Mouse (Mus musculus) telencephalon, adult 2 months (tissue): ENCODE results near the gene Gm20388.
"Not testable (repeated sequence)": the region's sequence is repeated elsewhere in the genome, so short reads cannot be mapped to it uniquely, and the experiment has no call there.

Experiments used
- DNase-seq: peaks from one replicate; pipeline ENCODE4 v3.0.0-alpha.2; 2011; ENCODE audit warnings: low read depth, low spot score

The Gm20388 gene

DNA sequence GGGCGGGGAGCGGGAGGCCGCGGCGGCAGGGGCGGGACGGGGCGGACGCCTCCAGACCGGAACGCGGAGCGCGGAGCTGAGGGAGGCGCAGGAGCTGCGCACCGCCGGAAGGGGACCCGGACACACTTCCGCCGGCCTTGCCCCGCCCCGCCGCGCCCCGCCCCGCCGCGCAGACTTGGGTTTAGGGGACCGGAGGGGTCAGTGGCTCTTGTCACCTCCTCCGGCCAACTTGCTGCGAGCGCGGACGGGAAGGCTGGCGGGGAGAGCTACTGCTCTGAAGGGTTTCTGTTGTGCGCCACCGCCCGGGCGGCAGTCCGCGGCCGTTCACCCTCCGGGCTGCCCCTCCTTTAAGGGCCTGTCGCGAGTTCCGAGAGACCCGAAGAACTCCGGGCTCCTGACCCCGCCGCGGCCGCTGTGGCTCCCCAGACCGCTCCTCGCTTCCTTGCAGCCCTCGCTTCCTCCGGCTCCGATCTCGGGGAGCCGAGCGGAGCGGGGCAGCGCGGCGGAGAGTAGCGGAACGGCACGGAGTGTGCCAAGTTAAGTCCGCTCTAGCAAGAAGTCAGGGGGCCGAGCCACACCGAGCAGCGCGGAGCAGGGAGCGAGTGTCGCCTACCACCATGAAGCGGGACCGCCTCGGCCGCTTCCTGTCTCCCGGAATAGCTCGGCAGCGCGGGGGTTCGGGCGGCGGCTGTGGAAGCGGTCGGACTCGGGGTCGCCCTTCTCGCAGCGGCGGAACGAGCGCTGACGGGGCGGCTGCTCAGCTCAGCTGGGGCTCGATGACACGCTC, 3343.7 kb downstream of the Gm20388 start, which contains the start of the genes Zfp276 and Vps9d1:
Gene Zfp276, plus strand, starts transcription at position 97 of the 787 bp plus-strand sequence.
Gene Vps9d1, minus strand, starts transcription at position 250 of the 787 bp plus-strand sequence.
- DNase-seq = no peak

DNA sequence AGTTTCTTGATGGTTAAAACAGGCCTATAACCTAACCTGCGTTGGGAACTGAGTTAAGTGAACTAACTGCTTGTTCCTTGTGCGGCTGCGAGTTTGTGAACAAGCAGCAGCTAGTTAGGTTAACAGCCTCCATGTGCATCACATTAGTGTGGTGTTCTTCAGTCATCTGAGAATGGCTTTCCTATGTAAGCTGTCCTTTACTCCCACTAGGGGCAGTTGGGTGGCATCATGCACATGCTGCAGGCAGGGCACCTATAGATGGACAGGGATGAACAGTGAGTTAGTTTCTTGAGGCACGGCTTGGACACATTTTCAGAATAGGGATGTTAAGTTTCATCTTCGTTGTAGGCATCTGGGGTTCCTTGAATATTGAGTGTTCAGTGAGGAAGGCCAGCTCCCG, 3344.5 kb downstream of the Gm20388 start:
- no peak for DNase-seq

DNA sequence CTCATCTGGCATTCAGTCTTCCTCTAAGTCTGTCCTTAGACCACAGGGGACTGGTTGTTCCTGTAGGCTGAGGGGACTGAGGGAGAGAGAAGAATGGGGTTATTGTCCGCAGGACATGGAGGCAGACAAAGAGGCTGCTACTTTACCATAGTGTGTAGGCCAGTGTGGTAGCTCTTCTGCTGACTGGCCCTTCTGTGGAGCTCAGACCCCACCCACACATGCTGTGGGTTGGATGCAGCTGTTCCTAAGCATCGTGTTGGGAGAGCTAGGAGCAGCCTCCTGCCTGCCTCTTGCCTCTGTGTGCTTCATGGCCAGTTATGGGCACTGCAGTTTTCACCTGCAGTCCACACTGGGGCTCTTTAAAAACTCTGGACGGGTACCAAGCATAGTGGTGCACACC, 3346.5 kb downstream of the Gm20388 start:
- DNase-seq = peak; percentile 86

DNA sequence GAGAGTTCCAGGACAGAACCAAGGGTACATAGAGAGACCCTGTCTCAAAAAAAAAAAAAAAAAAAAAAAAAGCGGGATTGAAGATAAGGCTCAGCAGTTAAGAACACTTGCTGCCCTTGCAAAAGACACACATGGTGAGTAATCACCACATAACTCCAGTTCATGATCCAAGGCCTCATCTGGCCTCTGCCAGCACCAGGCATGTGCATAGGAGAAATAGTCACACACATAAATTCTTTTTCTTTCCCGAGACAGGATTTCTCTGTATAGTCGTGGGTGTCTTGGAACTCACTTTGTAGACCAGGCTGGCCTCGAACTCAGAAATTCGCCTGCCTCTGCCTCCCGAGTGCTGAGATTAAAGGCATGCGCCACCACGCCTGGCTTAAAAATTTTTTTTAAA, 3347.0 kb downstream of the Gm20388 start:
- DNase-seq = not testable (repeated sequence)

DNA sequence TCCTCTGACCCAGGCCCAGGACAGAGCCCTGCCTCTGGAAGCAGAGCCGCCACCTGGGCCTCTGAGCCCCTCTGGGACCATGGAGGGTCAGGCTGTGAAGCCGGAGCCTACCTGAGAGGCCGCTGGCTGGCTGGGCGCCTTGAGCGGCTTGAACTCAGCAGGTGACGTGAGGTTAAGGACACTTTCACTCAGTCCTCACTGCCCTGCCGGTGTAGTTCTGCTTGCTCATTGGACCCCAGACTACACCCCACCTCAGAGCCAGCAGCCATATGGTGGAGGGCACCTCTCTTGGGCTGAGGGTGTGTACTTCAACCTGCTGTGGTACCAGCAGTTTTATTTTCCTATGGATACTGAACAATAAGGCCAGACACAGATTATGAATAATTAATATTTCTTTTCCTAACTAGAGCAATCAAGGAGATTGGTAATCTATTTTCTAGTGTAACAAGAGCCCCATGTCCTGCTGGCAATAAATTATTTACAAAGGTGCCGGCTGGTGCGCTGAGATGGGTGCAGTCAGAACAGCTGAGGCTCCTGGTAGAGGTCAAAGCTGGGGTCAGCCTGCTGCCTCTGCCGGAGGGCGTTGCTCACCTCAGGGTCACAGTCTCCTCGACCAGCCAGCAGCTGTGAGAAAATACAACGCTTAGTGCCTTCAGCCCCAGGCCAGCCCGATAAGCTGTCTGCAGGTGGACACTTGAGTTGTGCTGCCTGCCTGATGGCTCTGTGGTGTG, 3357.4 kb downstream of the Gm20388 start:
- no peak for DNase-seq

- no peak for DNase-seq
Observed at GRCm38 (mm10) chr8:123271147-123271546, 3360.5 kb downstream of the Gm20388 start.

DNA sequence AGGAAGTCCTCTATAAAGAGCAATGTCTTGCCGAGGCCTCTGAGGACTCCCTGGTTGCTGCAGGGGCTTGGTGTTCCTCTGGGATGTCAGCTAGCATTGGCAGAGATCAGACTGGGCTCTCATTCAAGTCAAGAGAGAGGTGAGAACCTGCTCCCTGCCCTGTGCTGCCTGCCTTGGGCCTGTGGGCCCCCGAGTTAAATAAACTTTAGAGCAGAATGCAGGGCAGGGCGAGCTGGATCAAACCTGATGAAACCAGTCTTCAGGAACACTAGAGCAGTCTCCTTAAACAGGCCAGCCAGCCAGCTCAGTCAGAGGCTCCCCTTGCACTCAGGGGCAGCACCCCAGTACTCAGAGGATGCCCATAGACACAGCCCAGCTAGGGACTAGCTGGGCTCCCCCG, 3361.3 kb downstream of the Gm20388 start:
- no peak for DNase-seq

DNA sequence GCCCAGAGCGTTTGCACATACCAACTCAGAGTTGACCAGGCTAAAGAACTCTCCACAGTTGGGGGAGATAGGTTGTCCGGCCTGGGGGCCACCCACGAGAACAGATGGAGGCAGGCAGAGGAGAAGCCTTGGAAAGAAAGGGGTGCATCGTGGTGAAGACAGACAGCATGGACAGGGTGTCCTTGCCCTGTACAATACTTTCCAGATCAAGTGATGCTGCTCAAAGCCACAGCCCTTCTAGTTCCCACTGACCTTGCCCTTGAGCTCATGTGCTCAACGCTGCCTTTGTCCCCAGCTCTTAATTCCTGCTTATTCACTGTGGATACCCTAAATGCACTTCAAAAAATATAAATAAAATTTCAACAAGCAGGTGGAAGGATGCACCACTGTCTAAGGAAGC, 3363.8 kb downstream of the Gm20388 start:
- no peak for DNase-seq

DNA sequence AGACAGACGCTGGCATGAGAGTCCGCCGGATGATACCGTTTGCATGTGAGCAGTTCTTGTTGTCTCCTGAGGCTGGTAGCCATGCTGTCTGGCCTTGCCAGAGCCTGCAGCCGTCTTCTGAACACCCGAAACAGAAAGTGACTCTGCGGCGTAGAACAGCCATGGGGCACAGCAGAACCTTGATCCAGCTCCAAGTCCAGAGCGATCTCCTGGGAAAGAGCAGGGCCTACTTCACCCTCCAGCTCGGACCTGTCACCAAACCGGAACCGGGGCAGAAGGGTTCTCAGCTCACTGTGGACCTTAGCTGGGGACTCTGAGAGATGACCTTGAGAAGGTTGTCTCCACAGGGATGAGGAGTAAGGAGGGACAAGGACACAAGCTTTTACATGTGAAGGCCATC, 3364.5 kb downstream of the Gm20388 start:
- DNase-seq = no peak

GRCm38 (mm10) chr8:123278445-123278844, 3367.8 kb downstream of the Gm20388 start:
- DNase-seq = no peak

- DNase-seq = no peak
Observed at GRCm38 (mm10) chr8:123279828-123280227, 3369.2 kb downstream of the Gm20388 start.

- no peak for DNase-seq
Observed at GRCm38 (mm10) chr8:123280302-123281094, 3369.9 kb downstream of the Gm20388 start.

DNA sequence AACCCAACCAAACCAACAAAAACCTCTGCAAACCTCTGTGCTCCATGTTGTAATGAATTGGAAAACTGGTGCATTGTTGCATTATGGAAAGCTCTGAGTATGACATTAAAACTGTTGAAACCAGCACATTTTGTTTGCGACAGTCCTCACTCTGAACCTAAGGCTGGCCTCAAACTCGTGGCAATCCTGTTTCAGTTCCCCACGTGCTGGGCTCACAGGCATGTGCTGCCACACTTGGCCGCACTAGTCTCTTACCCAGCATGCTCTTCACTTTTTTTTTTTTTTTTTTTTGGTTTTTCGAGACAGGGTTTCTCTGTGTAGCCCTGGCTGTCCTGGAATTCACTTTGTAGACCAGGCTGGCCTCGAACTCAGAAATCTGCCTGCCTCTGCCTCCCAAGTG, 3372.4 kb downstream of the Gm20388 start:
- not testable (repeated sequence) for DNase-seq

- DNase-seq = no peak
Observed at GRCm38 (mm10) chr8:123283991-123284390, 3373.3 kb downstream of the Gm20388 start.

DNA sequence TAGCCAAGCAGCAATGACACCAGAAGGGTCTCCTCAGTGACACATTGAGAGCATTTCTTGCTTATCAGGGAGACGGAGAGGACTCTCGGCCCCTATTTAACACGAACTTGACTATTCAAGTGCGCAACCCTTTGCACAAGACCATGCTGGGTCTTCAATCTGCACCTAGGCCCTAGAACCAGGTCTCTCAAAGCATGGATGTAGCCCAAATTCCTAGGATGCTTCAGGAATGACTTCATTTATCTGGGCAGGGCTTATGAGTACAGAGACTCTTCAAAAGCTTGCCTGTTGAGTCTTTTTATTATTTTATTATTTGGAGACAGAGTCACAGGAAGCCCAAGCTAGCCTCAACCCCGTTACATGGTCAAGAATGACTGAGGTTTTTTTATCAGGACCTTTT, 3373.9 kb downstream of the Gm20388 start:
- no peak for DNase-seq

DNA sequence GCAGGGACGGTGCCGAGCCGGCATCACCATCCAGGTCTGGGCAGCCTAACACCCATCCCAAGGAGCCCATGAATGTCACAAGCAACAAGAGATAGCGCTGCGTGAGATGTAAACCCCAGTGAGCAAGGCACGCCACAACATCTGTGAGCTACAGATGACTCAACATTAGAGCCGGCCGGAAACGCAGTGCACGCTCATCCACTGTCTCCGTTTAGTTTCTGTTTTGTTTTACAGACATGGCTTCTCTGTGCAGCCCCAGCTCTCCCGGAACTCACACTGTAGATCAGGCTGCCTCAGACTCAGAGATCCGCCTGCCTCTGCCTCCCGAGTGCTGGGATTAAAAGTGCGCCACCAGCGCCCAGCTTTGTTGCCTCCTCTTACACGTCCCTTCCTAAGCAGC, 3376.7 kb downstream of the Gm20388 start:
- DNase-seq = no peak

GRCm38 (mm10) chr8:123290166-123290565, 3379.5 kb downstream of the Gm20388 start:
- no peak for DNase-seq

DNA sequence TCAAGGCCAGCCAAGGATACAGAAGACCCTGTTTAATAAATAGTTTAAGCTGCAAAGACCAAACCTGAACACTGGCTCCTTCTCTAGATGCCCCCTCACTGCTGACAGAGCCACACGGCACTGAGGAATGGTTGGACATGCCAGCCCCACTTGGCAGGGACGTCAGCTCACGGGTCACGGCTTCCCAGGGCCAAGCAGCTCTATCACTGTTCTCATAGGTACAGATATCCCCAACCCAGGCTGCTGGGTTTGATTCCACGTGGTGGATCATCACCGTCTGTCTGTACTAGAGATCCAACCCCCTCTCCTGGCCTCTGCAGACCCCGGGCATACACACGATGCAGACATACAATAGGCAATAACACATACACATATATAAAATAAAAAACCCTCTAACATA, 3380.0 kb downstream of the Gm20388 start:
- no peak for DNase-seq

GRCm38 (mm10) chr8:123291716-123292115, 3381.1 kb downstream of the Gm20388 start:
- DNase-seq = no peak

DNA sequence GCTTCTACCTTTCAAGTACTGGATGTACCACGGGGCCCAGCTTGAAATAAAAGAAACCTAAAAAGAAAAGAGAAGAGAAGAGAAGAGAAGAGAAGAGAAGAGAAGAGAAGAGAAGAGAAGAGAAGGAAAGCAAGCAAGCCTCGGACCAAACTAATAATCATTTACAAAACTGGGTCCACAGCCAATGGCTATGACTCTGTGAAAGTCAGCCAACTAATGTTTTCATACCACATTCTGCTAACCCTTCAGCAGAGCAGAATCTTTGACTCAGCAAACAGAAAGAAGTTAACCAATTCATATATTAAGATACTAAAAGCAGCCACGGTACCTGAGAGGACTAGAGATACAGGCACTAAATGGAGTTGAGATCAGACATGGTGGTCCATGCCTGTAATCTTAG, 3381.6 kb downstream of the Gm20388 start:
- no peak for DNase-seq

GRCm38 (mm10) chr8:123292785-123293184, 3382.1 kb downstream of the Gm20388 start:
- no peak for DNase-seq

DNA sequence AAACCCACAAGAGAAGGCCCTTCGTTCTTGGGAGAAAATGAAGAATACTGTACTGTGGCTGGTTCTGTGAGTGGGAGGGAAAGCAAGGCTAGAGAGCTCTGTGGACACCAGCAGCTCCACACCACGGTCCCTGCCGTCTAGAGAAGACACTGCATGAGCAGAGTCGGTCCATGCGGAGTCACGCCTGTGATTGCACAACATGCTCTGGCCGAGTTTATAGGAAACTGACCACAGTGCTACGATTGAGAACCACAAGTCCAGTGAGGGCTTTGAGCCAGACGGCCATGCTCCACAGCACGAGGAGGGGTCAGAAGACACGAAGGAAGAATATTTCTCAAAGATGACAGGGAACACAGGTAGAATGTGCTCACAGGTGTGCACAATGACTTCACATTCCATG, 3387.7 kb downstream of the Gm20388 start:
- DNase-seq = no peak
